Mouse (Mus musculus): ENCODE data around the gene Fbxo46.
"Not testable (repeated sequence)": the region's sequence is repeated elsewhere in the genome, so short reads cannot be mapped to it uniquely, and the experiment has no call there.

Gene Fbxo46

GRCm38 (mm10) chr7:19119631-19120429, at the start of gene Fbxo46:
TSS of gene Fbxo46 (plus strand) at chr7:19119859.
- peak; percentile 100 for DNase-seq

GRCm38 (mm10) chr7:19071024-19071423, 48.6 kb upstream of the Fbxo46 start:
- DNase-seq: not testable (repeated sequence)

DNA sequence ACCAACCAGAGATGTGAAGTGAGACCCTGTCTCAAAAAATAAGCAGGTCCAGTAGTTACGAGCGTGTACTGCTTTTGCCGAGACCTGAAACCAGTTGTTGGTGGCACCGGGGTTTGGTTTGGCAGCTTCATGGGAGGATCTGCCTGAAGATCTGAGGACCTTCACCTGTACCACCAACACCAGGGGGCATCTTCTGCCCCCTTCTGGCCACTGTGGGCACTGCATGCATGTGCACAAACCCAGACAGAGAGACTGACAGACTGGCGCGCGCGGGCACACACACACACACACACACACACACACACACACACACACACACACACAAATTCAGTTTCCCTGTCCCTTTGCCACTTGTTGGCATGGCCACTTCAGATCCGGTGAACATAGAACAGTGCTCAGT, 46.2 kb upstream of the Fbxo46 start:
- no peak for DNase-seq

DNA sequence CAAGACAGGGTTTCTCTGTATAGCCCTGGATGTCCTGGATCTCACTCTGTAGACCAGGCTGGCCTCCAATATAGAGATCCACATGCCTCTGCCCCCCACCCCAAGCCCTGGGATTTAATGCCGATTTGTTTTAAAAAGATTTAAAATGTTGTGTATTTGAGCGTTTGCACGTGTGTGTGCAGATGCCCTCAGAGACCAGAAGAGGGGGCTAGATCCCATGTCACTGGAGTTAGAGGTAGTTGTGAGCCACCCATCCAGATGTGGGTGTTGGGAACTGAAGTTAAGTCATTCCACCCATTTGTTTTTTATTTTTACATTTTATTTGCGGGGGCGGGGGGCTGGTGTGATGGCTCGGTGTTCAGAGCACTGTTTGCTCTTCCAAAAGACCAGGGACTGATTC, 45.2 kb upstream of the Fbxo46 start:
- no peak for DNase-seq

DNA sequence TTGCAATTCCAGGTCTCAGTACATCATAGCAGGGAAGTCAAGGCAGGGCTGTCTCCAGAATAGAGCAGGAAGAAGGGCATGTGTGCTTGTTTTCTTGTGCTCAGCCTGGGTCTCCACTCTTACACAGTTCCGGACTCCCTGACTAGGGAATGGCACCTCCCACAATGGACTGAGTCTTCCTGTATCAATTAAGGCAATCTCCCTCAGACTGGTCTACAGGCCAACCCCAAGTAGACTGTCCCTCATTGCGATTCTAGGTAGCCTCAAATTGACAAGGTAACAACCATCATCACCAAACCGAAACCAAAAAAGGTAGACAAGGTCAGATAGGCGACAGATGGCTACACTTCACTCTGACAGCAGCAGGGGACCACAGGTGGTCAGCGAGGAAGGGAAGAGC, 44.4 kb upstream of the Fbxo46 start:
- peak; percentile 92 for DNase-seq

DNA sequence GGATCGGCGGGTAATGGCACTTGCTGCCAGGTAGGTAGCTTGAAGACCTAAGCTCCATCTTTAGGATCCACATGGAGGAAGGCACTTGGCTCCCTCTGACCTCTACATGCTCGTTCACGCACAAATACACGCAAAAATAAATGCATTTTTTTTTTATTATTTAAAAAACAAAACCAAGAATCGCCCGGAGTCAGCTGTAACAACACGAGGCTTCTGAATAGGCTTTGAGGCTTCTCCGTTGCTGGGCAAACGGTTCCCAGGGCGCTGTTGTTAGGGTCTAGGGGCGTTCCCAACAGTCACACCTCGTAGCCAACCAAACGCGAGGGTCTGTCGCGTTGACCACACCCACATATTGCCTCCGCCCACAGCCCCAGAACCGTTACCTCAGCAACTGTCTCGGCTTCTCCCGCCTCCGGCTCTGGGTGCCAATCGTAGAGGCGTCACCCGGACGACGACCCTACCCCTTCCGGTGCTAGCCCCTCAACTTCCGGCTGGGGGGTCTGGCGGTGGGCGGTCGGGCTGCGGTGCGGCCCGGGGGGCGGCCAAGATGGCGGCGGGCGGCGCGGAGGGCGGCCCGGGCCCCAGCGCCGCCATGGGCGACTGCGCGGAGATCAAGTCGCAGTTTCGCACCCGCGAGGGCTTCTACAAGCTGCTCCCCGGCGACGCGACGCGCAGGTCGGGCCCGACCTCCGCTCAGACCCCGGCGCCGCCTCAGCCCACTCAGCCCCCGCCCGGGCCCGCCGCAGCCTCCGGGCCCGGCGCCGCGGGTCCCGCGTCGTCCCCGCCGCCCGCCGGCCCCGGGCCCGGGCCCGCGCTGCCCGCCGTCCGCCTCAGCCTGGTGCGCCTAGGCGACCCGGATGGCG, 43.7 kb upstream of the Fbxo46 start, which contains the start of gene Dmwd:
Gene Dmwd, plus strand, starts transcription at position 505 of the 863 bp plus-strand sequence.
- peak; percentile 100 for DNase-seq

GRCm38 (mm10) chr7:19076586-19076991, 43.1 kb upstream of the Fbxo46 start:
- peak; percentile 96 for DNase-seq

- peak; percentile 97 for DNase-seq
These were observed 41.9 kb upstream of the Fbxo46 start for GRCm38 (mm10) chr7:19077761-19078160.

DNA sequence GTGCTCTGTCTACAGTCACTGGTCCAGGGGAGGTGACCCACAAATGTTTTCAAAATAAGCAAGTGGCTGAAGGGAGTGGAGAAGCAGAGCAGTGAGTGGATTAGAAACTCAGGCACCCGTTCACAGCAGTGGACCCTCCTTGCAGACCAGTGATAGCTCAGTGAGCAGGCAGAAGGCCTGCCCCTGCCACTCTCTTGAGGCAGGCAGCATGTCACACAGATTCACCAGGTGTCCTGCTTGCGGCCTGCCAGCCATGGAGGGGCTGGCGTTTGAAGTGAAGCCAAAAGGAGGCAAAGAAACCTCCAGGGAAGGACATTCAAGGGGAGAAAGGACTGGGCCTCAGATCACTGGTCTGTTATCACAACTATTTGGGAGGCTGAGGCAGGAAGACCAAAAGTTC, 40.9 kb upstream of the Fbxo46 start:
- peak; percentile 91 for DNase-seq

GRCm38 (mm10) chr7:19080451-19080950, 39.2 kb upstream of the Fbxo46 start:
- peak; percentile 90 for DNase-seq

DNA sequence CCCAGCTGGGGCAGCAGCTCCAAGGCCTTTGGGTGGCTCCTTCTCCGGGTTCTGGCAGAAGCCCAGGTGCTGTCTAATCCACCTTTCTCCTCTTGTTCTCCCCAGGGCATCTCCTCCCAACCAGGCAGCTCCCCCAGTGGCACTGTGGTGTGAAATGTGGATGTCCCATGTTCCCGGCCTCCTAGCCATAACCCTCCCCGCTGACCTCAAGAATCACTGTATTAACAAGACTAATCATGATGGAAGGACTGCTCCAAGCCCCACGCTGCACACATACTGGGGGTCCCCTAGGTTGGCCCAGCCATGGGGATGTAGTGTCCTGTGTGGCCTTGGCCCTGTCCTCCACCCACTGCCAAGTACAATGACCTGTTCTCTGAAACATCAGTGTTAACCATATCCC, 37.5 kb upstream of the Fbxo46 start:
- peak; percentile 94 for DNase-seq

GRCm38 (mm10) chr7:19083096-19083495, 36.6 kb upstream of the Fbxo46 start:
- DNase-seq: peak; percentile 99

GRCm38 (mm10) chr7:19083701-19084100, 36.0 kb upstream of the Fbxo46 start, which contains the start of gene Dmpk:
TSS of gene Dmpk (plus strand) at chr7:19083849.
- peak; percentile 98 for DNase-seq

DNA sequence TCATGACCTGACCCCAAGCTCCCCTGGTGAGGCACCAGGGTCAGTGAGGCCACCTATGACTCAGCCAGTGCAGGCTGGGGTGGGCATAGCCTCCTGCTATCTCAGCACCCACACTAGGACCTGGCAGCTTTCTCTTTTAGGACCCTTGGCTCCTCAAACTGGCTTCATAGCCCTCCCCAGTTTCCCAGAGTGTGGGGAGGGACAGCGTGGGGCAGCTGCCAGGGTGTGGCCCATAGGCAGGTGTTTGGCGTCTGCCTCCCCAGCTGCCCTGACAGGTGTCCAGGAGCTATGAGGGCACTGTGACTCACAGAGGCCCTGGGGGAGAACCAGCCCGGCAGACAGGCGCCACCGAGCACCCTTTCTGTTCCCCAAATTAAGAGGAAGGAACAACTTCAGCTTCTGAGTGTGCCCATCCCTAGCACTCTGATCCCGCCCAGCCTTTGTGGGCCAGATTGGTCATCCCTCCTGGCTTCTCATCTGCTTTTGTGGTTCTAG, 35.3 kb upstream of the Fbxo46 start:
- peak; percentile 97 for DNase-seq

DNA sequence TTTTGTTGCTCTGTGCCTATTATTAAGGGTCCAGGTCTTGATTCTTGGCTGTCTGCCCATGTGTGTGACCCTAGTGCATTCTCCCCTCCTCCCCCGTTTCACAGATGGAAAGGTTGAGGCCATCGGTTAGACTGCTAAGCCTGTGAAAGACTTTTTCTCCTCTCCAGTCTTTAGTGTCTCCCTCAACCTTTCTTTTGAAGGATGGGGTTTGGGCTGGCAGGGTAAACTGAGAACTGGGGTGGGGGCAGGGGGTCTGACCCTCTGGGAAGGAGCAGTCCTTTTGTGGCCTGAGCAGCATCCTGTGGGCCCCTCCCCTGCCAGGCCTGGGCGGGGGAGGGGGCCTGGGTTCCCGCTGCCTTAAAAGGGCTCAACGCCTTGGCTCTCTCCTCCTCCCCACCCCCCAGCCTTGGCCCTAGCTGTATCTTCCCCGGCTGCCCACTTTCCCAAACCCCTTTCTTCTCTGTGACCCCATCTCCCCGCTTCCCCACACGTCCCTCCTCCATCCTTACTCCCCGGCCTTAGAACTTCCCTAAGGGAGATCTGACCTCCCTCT, 34.7 kb upstream of the Fbxo46 start:
- DNase-seq: peak; percentile 94

- no peak for DNase-seq
These were observed 34.2 kb upstream of the Fbxo46 start for GRCm38 (mm10) chr7:19085495-19085894.

DNA sequence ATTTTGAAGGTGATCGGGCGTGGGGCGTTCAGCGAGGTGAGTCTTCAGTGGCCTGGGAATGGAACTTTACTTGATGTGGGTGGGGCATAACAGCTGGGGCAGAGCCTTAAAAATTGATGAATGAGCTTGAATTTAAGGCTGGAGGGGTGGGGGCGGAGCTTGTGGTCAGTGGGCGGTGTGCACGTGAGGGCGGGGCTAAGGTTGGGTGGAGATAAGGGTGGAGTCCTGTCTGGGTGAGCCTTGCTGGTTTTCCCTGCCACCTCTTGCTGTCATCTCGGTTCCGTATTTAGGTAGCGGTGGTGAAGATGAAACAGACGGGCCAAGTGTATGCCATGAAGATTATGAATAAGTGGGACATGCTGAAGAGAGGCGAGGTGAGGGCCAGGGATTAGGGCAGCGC, 33.6 kb upstream of the Fbxo46 start:
- DNase-seq: peak; percentile 95

GRCm38 (mm10) chr7:19086760-19087159, 32.9 kb upstream of the Fbxo46 start:
- peak; percentile 94 for DNase-seq

DNA sequence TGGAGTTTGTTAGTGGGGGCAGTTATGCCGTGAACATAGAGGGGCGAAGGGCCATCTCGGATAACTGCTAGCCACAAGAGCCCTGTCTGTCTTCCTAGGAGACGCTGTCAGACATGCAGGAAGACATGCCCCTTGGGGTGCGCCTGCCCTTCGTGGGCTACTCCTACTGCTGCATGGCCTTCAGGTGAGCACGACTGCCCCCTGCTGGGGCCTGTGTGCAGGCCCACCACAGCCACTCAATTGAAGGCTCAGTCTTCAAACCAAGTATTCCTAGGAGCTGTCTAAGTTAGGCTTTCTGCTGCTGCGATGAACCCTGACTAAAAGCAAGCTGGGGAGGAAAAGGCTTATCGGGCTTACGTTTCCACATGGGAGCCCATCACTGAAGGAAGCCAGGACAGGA, 30.8 kb upstream of the Fbxo46 start:
- DNase-seq: peak; percentile 95

- DNase-seq: peak; percentile 94
These were observed 27.7 kb upstream of the Fbxo46 start for GRCm38 (mm10) chr7:19091913-19092312.

DNA sequence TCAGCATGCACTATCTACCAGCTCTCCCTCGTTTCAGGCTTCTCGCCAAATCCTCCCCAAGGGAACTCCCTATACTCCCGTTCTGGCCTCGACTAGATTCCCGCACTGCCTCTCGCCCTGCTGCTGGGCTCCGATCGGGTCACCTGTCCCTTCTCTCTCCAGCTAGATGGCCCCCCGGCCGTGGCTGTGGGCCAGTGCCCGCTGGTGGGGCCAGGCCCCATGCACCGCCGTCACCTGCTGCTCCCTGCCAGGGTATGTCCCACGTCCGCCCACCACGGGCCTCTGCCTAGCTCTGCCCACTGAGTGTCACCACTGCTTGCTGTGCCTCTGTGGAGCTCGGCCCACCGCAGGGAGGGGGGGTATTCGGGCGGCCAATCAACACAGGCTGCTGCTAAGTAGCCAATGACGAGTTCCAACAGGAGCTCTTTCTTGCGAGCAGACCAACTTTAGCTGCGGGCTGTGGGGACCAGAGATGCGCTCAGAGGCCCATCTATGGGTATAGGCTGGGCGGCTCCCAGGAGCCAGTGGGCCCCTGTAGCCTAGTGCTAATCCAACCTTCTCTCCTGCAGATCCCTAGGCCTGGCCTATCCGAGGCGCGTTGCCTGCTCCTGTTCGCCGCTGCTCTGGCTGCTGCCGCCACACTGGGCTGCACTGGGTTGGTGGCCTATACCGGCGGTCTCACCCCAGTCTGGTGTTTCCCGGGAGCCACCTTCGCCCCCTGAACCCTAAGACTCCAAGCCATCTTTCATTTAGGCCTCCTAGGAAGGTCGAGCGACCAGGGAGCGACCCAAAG, 27.1 kb upstream of the Fbxo46 start:
- DNase-seq: peak; percentile 99

- peak; percentile 98 for DNase-seq
These were observed 26.5 kb upstream of the Fbxo46 start for GRCm38 (mm10) chr7:19093174-19093521.
